Comparison of ENCODE assay signal across 27 mouse cellular contexts in the genomic region with DNA sequence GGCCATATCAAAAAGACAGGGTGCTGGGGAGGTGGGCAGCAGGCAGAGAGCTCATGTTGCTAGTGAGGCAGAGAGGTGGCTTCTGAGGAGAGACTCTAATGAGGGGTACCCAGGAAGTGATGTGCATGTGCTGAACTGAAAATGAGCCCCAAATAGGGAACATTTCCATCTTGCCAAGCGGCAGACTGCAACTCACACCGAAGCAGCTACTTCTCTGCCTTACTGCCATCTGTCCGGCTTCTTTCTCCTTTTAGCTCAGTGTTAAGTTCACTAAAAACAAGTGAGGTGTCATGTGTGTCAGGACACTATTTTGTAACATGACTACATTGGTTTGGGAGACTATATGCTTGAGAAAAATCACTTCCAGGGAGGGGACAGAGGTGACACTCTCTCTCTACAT.
A peak's percentile ranks its signal among the peaks of the same experiment; 100 is the strongest.
DNase-seq lines count a peak whose midpoint lies in the region; ATAC-seq and TF ChIP-seq lines count a peak whose summit lies in the region.
"Had no signal": no experiment of that assay in that cellular context is flagged by ENCODE, and none has a peak within 500 bp of the region (broad histone marks: within the 10 kb centered on the region; RNA-seq: fewer than 3 reads in every experiment).

No protein-coding gene starts in this region.

- peak; percentile 40; the same call in 1 of the 2 replicates for ATAC-seq in forebrain, embryonic 14.5 days
- ATAC-seq in forebrain, embryonic 11.5 days (replicated peaks; ENCODE audit: low FRiP score), result no peak
- ATAC-seq: intestine, postnatal 0 days; Patski had no signal

- TF ChIP-seq CTCF in brain, embryonic 14.5 days (IDR thresholded peaks at IDR 0.05; ENCODE audit: borderline replicate concordance, extremely low read depth, insufficient read depth, insufficient read length), result no peak

- no peak overlapping the region for H3K9ac ChIP-seq in forebrain, embryonic 14.5 days (ENCODE audit: low read length)
- H3K9ac ChIP-seq in forebrain, embryonic 11.5 days (ENCODE audit: low read length), result no peak overlapping the region
- H3K9ac ChIP-seq: embryonic facial prominence, embryonic 12.5 days; embryonic facial prominence, embryonic 15.5 days; heart, embryonic 13.5 days; hindbrain, embryonic 12.5 days; hindbrain, embryonic 15.5 days had no signal

- WGBS in forebrain, embryonic 14.5 days, result 75% methylated on average over 3 of the region's 3 CpGs
- WGBS in forebrain, embryonic 11.5 days, result 83% methylated on average over 3 of the region's 3 CpGs

- H3K4me2 ChIP-seq in forebrain, embryonic 14.5 days (ENCODE audit: low read length), result no peak overlapping the region
- H3K4me2 ChIP-seq in forebrain, embryonic 11.5 days (ENCODE audit: low read depth, low read length, severe bottlenecking), result no peak overlapping the region
- H3K4me2 ChIP-seq: embryonic facial prominence, embryonic 12.5 days; embryonic facial prominence, embryonic 15.5 days; heart, embryonic 13.5 days; hindbrain, embryonic 12.5 days; hindbrain, embryonic 15.5 days had no signal

- no peaks in the 10 kb centered on the region for H3K27me3 ChIP-seq in forebrain, embryonic 14.5 days (replicated peaks; ENCODE audit: control insufficient read depth, insufficient read depth, low read length)
- no peaks in the 10 kb centered on the region; the same call in 1 of the 2 replicates for H3K27me3 ChIP-seq in forebrain, embryonic 11.5 days (ENCODE audit: control insufficient read depth, insufficient read depth, low read length)
- H3K27me3 ChIP-seq: CH12.LX; heart, embryonic 13.5 days; hindbrain, embryonic 12.5 days; Patski had no signal

- TF ChIP-seq POLR2A in brain, embryonic 14.5 days (IDR thresholded peaks at IDR 0.05; ENCODE audit: borderline replicate concordance, extremely low read depth, insufficient read depth, insufficient read length, poor library complexity, severe bottlenecking), result no peak

- H3K36me3 ChIP-seq in forebrain, embryonic 14.5 days (ENCODE audit: control insufficient read depth, insufficient read depth, low read length), result no peaks in the 10 kb centered on the region
- H3K36me3 ChIP-seq in forebrain, embryonic 11.5 days (ENCODE audit: control insufficient read depth, insufficient read depth, low read length), result no peaks in the 10 kb centered on the region
- H3K36me3 ChIP-seq: embryonic facial prominence, embryonic 12.5 days; embryonic facial prominence, embryonic 15.5 days; G1E; heart, embryonic 10.5 days; heart, embryonic 13.5 days; hindbrain, embryonic 12.5 days; hindbrain, embryonic 15.5 days had no signal

- DNase-seq in forebrain, embryonic 14.5 days (ENCODE audit: low spot score), result peak; percentile 46
- DNase-seq in forebrain, embryonic 11.5 days (ENCODE audit: low spot score), result no peak
- peak; percentile 76 for DNase-seq in heart, adult 11 months
- no peak for DNase-seq in heart, postnatal 4 days
- DNase-seq in brain, embryonic 14.5 days (ENCODE audit: low read depth), result peak; percentile 69
- DNase-seq in telencephalon, adult 2 months (ENCODE audit: low read depth, low spot score), result peak; percentile 21
- no peak for DNase-seq in thymus, postnatal 4 days
- DNase-seq: adrenal gland, adult 2 months; adrenal gland, postnatal 14 days; B cell, adult 2 months; cerebellum, adult 18-20 months; cerebellum, adult 9-11 months; cerebellum, postnatal 25 days; gastrocnemius, postnatal 25 days; heart, adult 2 months; heart, postnatal 14 days; kidney, adult 2 months had no signal

- no peak overlapping the region for H3K4me3 ChIP-seq in forebrain, embryonic 14.5 days (ENCODE audit: low read depth, low read length)
- no peak overlapping the region for H3K4me3 ChIP-seq in forebrain, embryonic 11.5 days (ENCODE audit: low read depth, low read length)
- H3K4me3 ChIP-seq: embryonic facial prominence, embryonic 12.5 days; embryonic facial prominence, embryonic 15.5 days; heart, adult 2 months; heart, embryonic 10.5 days; heart, embryonic 13.5 days; hindbrain, embryonic 12.5 days; hindbrain, embryonic 15.5 days had no signal

- no peaks in the 10 kb centered on the region for H3K9me3 ChIP-seq in forebrain, embryonic 14.5 days (replicated peaks; ENCODE audit: control insufficient read depth, low read length)
- H3K9me3 ChIP-seq in forebrain, embryonic 11.5 days (ENCODE audit: control insufficient read depth, low read length), result no peaks in the 10 kb centered on the region
- H3K9me3 ChIP-seq: embryonic facial prominence, embryonic 12.5 days; embryonic facial prominence, embryonic 15.5 days; G1E; heart, embryonic 10.5 days; heart, embryonic 13.5 days; hindbrain, embryonic 12.5 days; hindbrain, embryonic 15.5 days had no signal

- H3K27ac ChIP-seq in forebrain, embryonic 14.5 days (ENCODE audit: low read depth, low read length), result no peak overlapping the region
- no peak overlapping the region for H3K27ac ChIP-seq in forebrain, embryonic 11.5 days (ENCODE audit: low read depth, low read length)
- H3K27ac ChIP-seq: embryonic facial prominence, embryonic 12.5 days; embryonic facial prominence, embryonic 15.5 days; heart, adult 2 months; heart, embryonic 10.5 days; heart, embryonic 13.5 days; hindbrain, embryonic 12.5 days; hindbrain, embryonic 15.5 days had no signal

- H3K4me1 ChIP-seq in forebrain, embryonic 14.5 days (ENCODE audit: control insufficient read depth, insufficient read depth, low read length), result peaks cover under 1% of the 10 kb centered on the region; the same call in 1 of the 2 replicates
- no peaks in the 10 kb centered on the region for H3K4me1 ChIP-seq in forebrain, embryonic 11.5 days (replicated peaks; ENCODE audit: control insufficient read depth, insufficient read depth, low read length)
- H3K4me1 ChIP-seq: heart, embryonic 10.5 days had no signal

Comparison
In these comparisons a context has a peak if more than half of its experiments do, and no peak if none do; other contexts are left out.
1. DNase-seq: peak in forebrain, embryonic 14.5 days (single experiment), heart, adult 11 months (single experiment), brain, embryonic 14.5 days (single experiment) and telencephalon, adult 2 months (single experiment); none in forebrain, embryonic 11.5 days (single experiment), heart, postnatal 4 days (single experiment) and thymus, postnatal 4 days (single experiment).